Mouse (Mus musculus) MEL (cell line): ENCODE measurements at regions not wholly inside any gene's neighbourhood (a gene's known extent, or its start where the extent isn't known, plus 50 kb on each side); places are given as distances from the start of the nearest gene placed in this dataset.

ENCODE experiments used
- DNase-seq: peaks from one replicate; pipeline ENCODE4 v3.0.0; 2011; ENCODE audit warnings: low read depth, low spot score
- H3K27ac ChIP-seq: 2 replicates; pipeline ENCODE4 v1.5.1; 2012; ENCODE audit warnings: low read depth, mild to moderate bottlenecking, control low read depth, low read length, moderate library complexity; ENCODE audit not compliant: control insufficient read depth
- H3K27me3 ChIP-seq, 2 experiments: fragments of 150-350 bp in 1 of 2; sonication (generic) in 1 of 2; 2 replicates each; pipeline ENCODE4 v1.6.1; 2012; ENCODE audit warnings: low read length in 2 of 2, mild to moderate bottlenecking in 2 of 2, improper control_type of control experiment in 1 of 2, moderate library complexity in 1 of 2; ENCODE audit not compliant: insufficient read depth in 2 of 2, control insufficient read depth in 1 of 2
- H3K36me3 ChIP-seq, 2 experiments: 2 replicates each; pipeline ENCODE4 v1.6.1; 2012 to 2014; ENCODE audit warnings: low read length in 2 of 2, improper control_type of control experiment in 1 of 2, inconsistent platforms in 1 of 2, mild to moderate bottlenecking in 1 of 2; ENCODE audit not compliant: insufficient read depth in 2 of 2, control insufficient read depth in 1 of 2
- H3K4me1 ChIP-seq, 2 experiments: fragments of 150-350 bp in 1 of 2; sonication (generic) in 1 of 2; 2 replicates each; pipeline ENCODE4 v1.6.1; 2012; ENCODE audit warnings: low read length in 2 of 2, improper control_type of control experiment in 1 of 2, mild to moderate bottlenecking in 1 of 2; ENCODE audit not compliant: insufficient read depth in 2 of 2, control insufficient read depth in 1 of 2
- H3K4me3 ChIP-seq, 2 experiments: fragments of 150-350 bp in 1 of 2; sonication (generic) in 1 of 2; 2 replicates each; pipeline ENCODE4 v1.5.1; 2012; ENCODE audit warnings: low read depth in 2 of 2, low read length in 2 of 2, mild to moderate bottlenecking in 2 of 2, moderate library complexity in 2 of 2, control low read depth in 1 of 2, improper control_type of control experiment in 1 of 2; ENCODE audit not compliant: control insufficient read depth in 1 of 2, insufficient read depth in 1 of 2
- H3K79me2 ChIP-seq: 2 replicates; pipeline ENCODE4 v1.6.1; 2012; ENCODE audit warnings: mild to moderate bottlenecking, low read length, moderate library complexity; ENCODE audit not compliant: control insufficient read depth, poor library complexity, insufficient read depth
- H3K9ac ChIP-seq: 2 replicates; pipeline ENCODE4 v1.6.1; 2012; ENCODE audit warnings: low read depth, mild to moderate bottlenecking, control low read depth, low read length, moderate library complexity; ENCODE audit not compliant: control insufficient read depth, poor library complexity, severe bottlenecking
- H3K9me3 ChIP-seq: fragments of 150-350 bp; sonication (generic); replicated peaks from 2 replicates; pipeline ENCODE4 v1.6.1; 2012; ENCODE audit warnings: mild to moderate bottlenecking, low read length, improper control_type of control experiment, moderate library complexity; ENCODE audit not compliant: insufficient read depth
- BHLHE40 ChIP-seq: IDR thresholded peaks from 2 replicates; pipeline ENCODE4 v1.6.1; 2012; ENCODE audit warnings: low read depth, mild to moderate bottlenecking, inconsistent platforms, low read length, improper control_type of control experiment, borderline replicate concordance
- CHD1 ChIP-seq: IDR thresholded peaks from 2 replicates; pipeline ENCODE4 v1.6.1; 2012; ENCODE audit warnings: low read depth, mild to moderate bottlenecking, inconsistent platforms, low read length, improper control_type of control experiment
- CHD2 ChIP-seq: IDR thresholded peaks from 2 replicates; pipeline ENCODE4 v1.6.1; 2011; ENCODE audit warnings: low read length, improper control_type of control experiment
- CTCF ChIP-seq, 3 experiments: IDR thresholded peaks in 2 of 3; conservative IDR thresholded peaks in 1 of 3; 2 replicates each; pipeline ENCODE4 v1.5.1; 2011 to 2012; ENCODE audit warnings: low read length in 3 of 3, low read depth in 2 of 3, mild to moderate bottlenecking in 2 of 3, improper control_type of control experiment in 1 of 3, inconsistent platforms in 1 of 3, mixed read lengths in 1 of 3, moderate library complexity in 1 of 3; ENCODE audit not compliant: control insufficient read depth in 1 of 3, insufficient read depth in 1 of 3, poor library complexity in 1 of 3, severe bottlenecking in 1 of 3
- ELF1 ChIP-seq: IDR thresholded peaks from 2 replicates; pipeline ENCODE4 v1.6.1; 2014; ENCODE audit warnings: low read depth, mild to moderate bottlenecking, inconsistent platforms, low read length, improper control_type of control experiment, moderate library complexity
- EP300 ChIP-seq, 2 experiments: IDR thresholded peaks; 2 replicates each; pipeline ENCODE4 v1.6.1; 2011; ENCODE audit warnings: improper control_type of control experiment in 2 of 2, low read length in 2 of 2, low read depth in 1 of 2, mild to moderate bottlenecking in 1 of 2
- ETS1 ChIP-seq: IDR thresholded peaks from 2 replicates; pipeline ENCODE4 v1.6.1; 2012; ENCODE audit warnings: low read depth, mild to moderate bottlenecking, inconsistent platforms, low read length, improper control_type of control experiment, moderate library complexity
- GABPA ChIP-seq: IDR thresholded peaks from 2 replicates; pipeline ENCODE4 v1.6.1; 2012; ENCODE audit warnings: low read depth, mild to moderate bottlenecking, inconsistent platforms, low read length, improper control_type of control experiment, moderate library complexity
- HCFC1 ChIP-seq: IDR thresholded peaks from 2 replicates; pipeline ENCODE4 v1.6.1; 2012; ENCODE audit warnings: low read depth, mild to moderate bottlenecking, inconsistent platforms, low read length, improper control_type of control experiment, moderate library complexity
- KAT2A ChIP-seq: conservative IDR thresholded peaks from 2 replicates; pipeline ENCODE4 v1.6.1; 2012; ENCODE audit warnings: low read depth, low read length, improper control_type of control experiment, inconsistent platforms
- MAFK ChIP-seq: IDR thresholded peaks from 2 replicates; pipeline ENCODE4 v1.6.1; 2011; ENCODE audit warnings: low read depth, mild to moderate bottlenecking, low read length, improper control_type of control experiment, borderline replicate concordance
- MAX ChIP-seq: IDR thresholded peaks from 2 replicates; pipeline ENCODE4 v1.6.1; 2011; ENCODE audit warnings: low read length, improper control_type of control experiment
- MAZ ChIP-seq: IDR thresholded peaks from 2 replicates; pipeline ENCODE4 v1.6.1; 2012; ENCODE audit warnings: low read depth, mild to moderate bottlenecking, inconsistent platforms, low read length, improper control_type of control experiment
- MXI1 ChIP-seq: IDR thresholded peaks from 2 replicates; pipeline ENCODE4 v1.6.1; 2011; ENCODE audit warnings: mild to moderate bottlenecking, low read depth, low read length, improper control_type of control experiment
- POLR2AphosphoS5 ChIP-seq: IDR thresholded peaks from 2 replicates; pipeline ENCODE4 v1.6.1; 2012; ENCODE audit warnings: low read depth, borderline replicate concordance, mild to moderate bottlenecking, inconsistent platforms, low read length, moderate library complexity, mixed read lengths
- SIN3A ChIP-seq: IDR thresholded peaks from 2 replicates; pipeline ENCODE4 v1.6.1; 2012; ENCODE audit warnings: low read length, improper control_type of control experiment, inconsistent platforms
- SMC3 ChIP-seq: IDR thresholded peaks from 2 replicates; pipeline ENCODE4 v1.6.1; 2011; ENCODE audit warnings: low read depth, low read length, improper control_type of control experiment
- ZKSCAN1 ChIP-seq: IDR thresholded peaks from 2 replicates; pipeline ENCODE4 v1.6.1; 2012; ENCODE audit warnings: low read depth, mild to moderate bottlenecking, inconsistent platforms, low read length, improper control_type of control experiment, moderate library complexity

- H3K4me3 ChIP-seq, result no peak overlapping the region
- no peak for TF ChIP-seq ELF1
- TF ChIP-seq MAFK, result no peak
- TF ChIP-seq, all 39 proteins: peak for 0
- H3K4me1 ChIP-seq, result no peaks in the 10 kb centered on the region
- H3K36me3 ChIP-seq, result no peaks in the 10 kb centered on the region
- no peak overlapping the region for H3K9ac ChIP-seq
- no peaks in the 10 kb centered on the region for H3K9me3 ChIP-seq
- H3K27me3 ChIP-seq, result no peaks in the 10 kb centered on the region
- no peaks in the 10 kb centered on the region for H3K79me2 ChIP-seq
- no peak overlapping the region for H3K27ac ChIP-seq
- no peak for DNase-seq
Observed at GRCm38 (mm10) chr1:82124503-82124902, 108.4 kb upstream of the Gm9747 start.

- H3K79me2 ChIP-seq, result no peaks in the 10 kb centered on the region
- TF ChIP-seq GABPA, result no peak
- TF ChIP-seq CHD1, result no peak
- no peak for TF ChIP-seq MXI1
- no peak for TF ChIP-seq MAFK
- TF ChIP-seq CHD2, result no peak
- TF ChIP-seq HCFC1, result no peak
- no peak for TF ChIP-seq EP300 (IDR thresholded peaks at IDR 0.05; ENCODE audit: low read depth in 1 of 2, low read length in 2 of 2)
- TF ChIP-seq ETS1, result no peak
- TF ChIP-seq CTCF (IDR thresholded peaks at IDR 0.05 in 2 of 3, conservative IDR thresholded peaks at IDR 0.05 in 1 of 3; ENCODE audit: control insufficient read depth in 1 of 3, insufficient read depth in 1 of 3, low read depth in 2 of 3, low read length in 3 of 3, poor library complexity in 1 of 3, severe bottlenecking in 1 of 3), result no peak
- TF ChIP-seq KAT2A, result no peak
- TF ChIP-seq ZKSCAN1, result no peak
- no peak for TF ChIP-seq MAZ
- TF ChIP-seq BHLHE40, result no peak
- TF ChIP-seq ELF1, result no peak
- TF ChIP-seq, all 39 proteins: peak for 0
Observed at GRCm38 (mm10) chr1:82129700-82130275, 103.1 kb upstream of the Gm9747 start.

GRCm38 (mm10) chr1:82132536-82132935 is 100.4 kb upstream of the Gm9747 start:
- no peak for DNase-seq
- Histone ChIP-seq H3K4me3 (no peak overlapping the region), H3K27ac (no peak overlapping the region), H3K79me2 (no peaks in the 10 kb centered on the region), H3K27me3 (no peaks in the 10 kb centered on the region), H3K9me3 (no peaks in the 10 kb centered on the region)
- no peak for TF ChIP-seq SIN3A
- no peak for TF ChIP-seq MAX
- TF ChIP-seq SMC3, result no peak
- no peak for TF ChIP-seq POLR2AphosphoS5
- TF ChIP-seq, all 39 proteins: peak for 0
- Histone ChIP-seq H3K9ac (no peak overlapping the region), H3K4me1 (no peaks in the 10 kb centered on the region), H3K36me3 (no peaks in the 10 kb centered on the region)

More at GRCm38 (mm10) chr1:82129700-82130275, 103.1 kb upstream of the Gm9747 start:
- Histone ChIP-seq H3K9ac (no peak overlapping the region), H3K27ac (no peak overlapping the region), H3K4me3 (no peak overlapping the region), H3K4me1 (no peaks in the 10 kb centered on the region), H3K9me3 (no peaks in the 10 kb centered on the region), H3K27me3 (no peaks in the 10 kb centered on the region), H3K36me3 (no peaks in the 10 kb centered on the region)
- no peak for DNase-seq
